Mouse (Mus musculus) megakaryocyte, embryonic 14.5 days (primary cell): ENCODE measurements around the gene Fam149a.

Source experiments
- FLI1 ChIP-seq: IDR thresholded peaks from 2 replicates; pipeline ENCODE4 v1.6.1; 2012; ENCODE audit warnings: low read length, inconsistent platforms, mixed read lengths
- GATA1 ChIP-seq: IDR thresholded peaks from 3 replicates; pipeline ENCODE4 v1.6.1; 2012; ENCODE audit warnings: mixed read lengths, low read length, inconsistent platforms, borderline replicate concordance

GRCm38 (mm10) chr8:45367154-45367553 is 14.9 kb downstream of the Fam149a start:
- no peak for TF ChIP-seq FLI1
- no peak for TF ChIP-seq GATA1
